Mouse (Mus musculus) induced T-regulatory cell, adult 2 months (primary cell): Measurements from ENCODE around the gene Gsk3b.
A peak's percentile ranks its signal among the peaks of the same experiment; 100 is the strongest.
"Not testable (repeated sequence)": the region's sequence is repeated elsewhere in the genome, so short reads cannot be mapped to it uniquely, and the experiment has no call there.

Source experiments
- DNase-seq: peaks from one replicate; pipeline ENCODE4 v3.0.0-alpha.2; 2012; ENCODE audit warnings: low read depth

Gsk3b gene

GRCm38 (mm10) chr16:38088629-38089446 is at the start of gene Gsk3b:
Gsk3b (plus strand) TSS chr16:38089001.
- peak; percentile 99 for DNase-seq

- DNase-seq, result no peak
These were observed 46.6 kb upstream of the Gsk3b start for GRCm38 (mm10) chr16:38042160-38042559.

- no peak for DNase-seq
These were observed 44.2 kb upstream of the Gsk3b start for GRCm38 (mm10) chr16:38044551-38044950.

GRCm38 (mm10) chr16:38047781-38048558 is 40.8 kb upstream of the Gsk3b start:
- DNase-seq, result no peak

- no peak for DNase-seq
These were observed 30.9 kb upstream of the Gsk3b start for GRCm38 (mm10) chr16:38057898-38058297.

- DNase-seq, result no peak
These were observed 30.0 kb upstream of the Gsk3b start for GRCm38 (mm10) chr16:38058836-38059235.

GRCm38 (mm10) chr16:38059631-38060030 is 29.2 kb upstream of the Gsk3b start:
- no peak for DNase-seq

- DNase-seq, result not testable (repeated sequence)
These were observed 14.8 kb upstream of the Gsk3b start for GRCm38 (mm10) chr16:38073859-38074631.

GRCm38 (mm10) chr16:38080201-38080600 is 8.6 kb upstream of the Gsk3b start:
- no peak for DNase-seq

- no peak for DNase-seq
These were observed 1.6 kb upstream of the Gsk3b start for GRCm38 (mm10) chr16:38087231-38087630.

- no peak for DNase-seq
These were observed 1.1 kb upstream of the Gsk3b start for GRCm38 (mm10) chr16:38087645-38088125.

- DNase-seq, result no peak
These were observed 624 bp upstream of the Gsk3b start for GRCm38 (mm10) chr16:38088126-38088628.

GRCm38 (mm10) chr16:38089447-38090170 is 808 bp downstream of the Gsk3b start:
- DNase-seq, result no peak

- peak; percentile 54 for DNase-seq
These were observed 1.7 kb downstream of the Gsk3b start for GRCm38 (mm10) chr16:38090341-38091005.

GRCm38 (mm10) chr16:38091041-38091440 is 2.2 kb downstream of the Gsk3b start:
- DNase-seq, result peak; percentile 44

GRCm38 (mm10) chr16:38091706-38092105 is 2.9 kb downstream of the Gsk3b start:
- DNase-seq, result peak; percentile 15

- DNase-seq, result peak; percentile 25
These were observed 3.8 kb downstream of the Gsk3b start for GRCm38 (mm10) chr16:38092598-38092997.

GRCm38 (mm10) chr16:38095181-38095851 is 6.5 kb downstream of the Gsk3b start:
- DNase-seq, result no peak

- no peak for DNase-seq
These were observed 8.7 kb downstream of the Gsk3b start for GRCm38 (mm10) chr16:38097521-38097920.

GRCm38 (mm10) chr16:38099325-38099724 is 10.5 kb downstream of the Gsk3b start:
- no peak for DNase-seq
